Mouse (Mus musculus) forebrain, postnatal 0 days (tissue): ENCODE measurements around the gene Plxna3. TPM values are rescaled to one million over a fixed set of nuclear protein-coding genes. Genes with fewer than 3 reads are reported as not detected.

Experiments used
- ATAC-seq: fragments of 200-750 bp; cut with Nextera tagmentation; 2 replicates; pipeline ENCODE4 v1.8.0; 2017; ENCODE audit warnings: mild to moderate bottlenecking, moderate library complexity
- DNase-seq: peaks from one replicate; pipeline ENCODE4 v3.0.0-alpha.2; 2015
- H3K27ac ChIP-seq: fragments of 300-500 bp; sonication (generic); 2 replicates; pipeline ENCODE4 v1.5.1; 2014; ENCODE audit warnings: low read depth, mild to moderate bottlenecking, antibody characterized with exemption, low read length, moderate library complexity, mixed read lengths
- H3K27me3 ChIP-seq: fragments of 300-500 bp; sonication (generic); 2 replicates; pipeline ENCODE4 v1.6.1; 2014; ENCODE audit warnings: mild to moderate bottlenecking, low read length, mixed read lengths; ENCODE audit not compliant: insufficient read depth
- H3K36me3 ChIP-seq: fragments of 300-500 bp; sonication (generic); 2 replicates; pipeline ENCODE4 v1.6.1; 2014; ENCODE audit warnings: mild to moderate bottlenecking, moderate library complexity; ENCODE audit not compliant: insufficient read depth
- H3K4me1 ChIP-seq: fragments of 300-500 bp; sonication (generic); 2 replicates; pipeline ENCODE4 v1.6.1; 2014; ENCODE audit warnings: antibody characterized with exemption; ENCODE audit not compliant: insufficient read depth
- H3K4me2 ChIP-seq: fragments of 300-500 bp; sonication (generic); 2 replicates; pipeline ENCODE4 v1.6.1; 2014; ENCODE audit warnings: low read depth, mild to moderate bottlenecking, moderate library complexity
- H3K4me3 ChIP-seq: fragments of 300-500 bp; sonication (generic); 2 replicates; pipeline ENCODE4 v1.5.1; 2014; ENCODE audit warnings: low read depth, low read length, mixed read lengths
- H3K9ac ChIP-seq: fragments of 300-500 bp; sonication (generic); 2 replicates; pipeline ENCODE4 v1.6.1; 2014; ENCODE audit warnings: mild to moderate bottlenecking
- H3K9me3 ChIP-seq: fragments of 300-500 bp; sonication (generic); 2 replicates; pipeline ENCODE4 v1.6.1; 2016; ENCODE audit warnings: low read length
- CTCF ChIP-seq: sonication (generic); IDR thresholded peaks from 2 replicates; pipeline ENCODE4 v1.5.1; 2016; ENCODE audit warnings: antibody characterized with exemption, control low read depth, low read depth
- WGBS: fragments of 180-500 bp; shearing (Covaris S2); extraction: QIAGEN DNeasy Blood & Tissue Kit; methylation state at CpG from one replicate; pipeline ENCODE4 v1.1.7; 2014; 5-methylcytosine and 5-hydroxymethylcytosine counted together
- polyA plus RNA-seq: library from polyadenylated mRNA; unstranded; fragments of >200 nt; fragmentation: Nextera tagmentation; extraction: Ambion mirVana; gene quantifications from 2 replicates; pipeline ENCODE4 v1.2.1, GENCODE M21; 2015
- total RNA-seq: library from RNA; depleted of rRNA; stranded (reverse); fragments of >200 nt; gene quantifications from 2 replicates; pipeline ENCODE4 v1.2.3, GENCODE M21; 2014

Plxna3 gene
- total and polyA plus RNA-seq, 2 experiments from 2014 or later, result 22.9 to 143 TPM

- H3K4me2 ChIP-seq, result peak within 1 kb of the TSS; percentile 56
- H3K9me3 ChIP-seq, result no peaks in the 10 kb centered on the region
- peak within 1 kb of the TSS; percentile 53 for H3K4me3 ChIP-seq
- peak within 1 kb of the TSS; percentile 69 for H3K9ac ChIP-seq
- no peaks in the 10 kb centered on the region for H3K4me1 ChIP-seq
- ATAC-seq (peak; percentile 99), DNase-seq (peak; percentile 94)
- peak within 1 kb of the TSS; percentile 90 for H3K27ac ChIP-seq
- 30% methylated on average over 37 of the region's 37 CpGs for WGBS
- no peaks in the 10 kb centered on the region for H3K27me3 ChIP-seq
- H3K36me3 ChIP-seq, result peaks cover 9% of the 10 kb centered on the region
- TF ChIP-seq CTCF, result no peak
These were observed 32.1 kb upstream of the Plxna3 start, which contains the start of gene Atp6ap1 for GRCm38 (mm10) chrX:74296538-74297448. Atp6ap1 (plus strand) TSS chrX:74297097.

GRCm38 (mm10) chrX:74298348-74298747 lies 30.5 kb upstream of the Plxna3 start:
- peaks cover 14% of the 10 kb centered on the region for H3K36me3 ChIP-seq
- H3K27me3 ChIP-seq, result no peaks in the 10 kb centered on the region
- H3K27ac ChIP-seq, result no peak overlapping the region
- TF ChIP-seq CTCF, result no peak
- no peaks in the 10 kb centered on the region for H3K4me1 ChIP-seq
- ATAC-seq, result no peak
- DNase-seq, result no peak
- H3K4me2 ChIP-seq, result no peak overlapping the region
- H3K9ac ChIP-seq, result no peak overlapping the region
- 96% methylated on average over 1 of the region's 1 CpGs for WGBS
- no peak overlapping the region for H3K4me3 ChIP-seq
- no peaks in the 10 kb centered on the region for H3K9me3 ChIP-seq

- no peak overlapping the region for H3K4me3 ChIP-seq
- H3K27me3 ChIP-seq, result no peaks in the 10 kb centered on the region
- H3K4me2 ChIP-seq, result no peak overlapping the region
- peaks cover 14% of the 10 kb centered on the region for H3K36me3 ChIP-seq
- no peak for ATAC-seq
- no peak for DNase-seq
- no peaks in the 10 kb centered on the region for H3K9me3 ChIP-seq
- H3K9ac ChIP-seq, result no peak overlapping the region
- 86% methylated on average over 3 of the region's 3 CpGs for WGBS
- no peak overlapping the region for H3K27ac ChIP-seq
- no peak for TF ChIP-seq CTCF
- H3K4me1 ChIP-seq, result no peaks in the 10 kb centered on the region
These were observed 29.1 kb upstream of the Plxna3 start for GRCm38 (mm10) chrX:74299721-74300120.

- Histone ChIP-seq H3K4me2 (peak within 1 kb of the TSS; percentile 56), H3K27ac (peak within 1 kb of the TSS; percentile 97), H3K36me3 (peaks cover 26% of the 10 kb centered on the region), H3K27me3 (no peaks in the 10 kb centered on the region), H3K9me3 (no peaks in the 10 kb centered on the region), H3K4me1 (peaks cover 9% of the 10 kb centered on the region; the same call in 1 of the 2 replicates), H3K9ac (peak within 1 kb of the TSS; percentile 71), H3K4me3 (peak within 1 kb of the TSS; percentile 54)
- peak; percentile 91 for ATAC-seq
- peak; percentile 40 for TF ChIP-seq CTCF
- peak; percentile 91 for DNase-seq
- 25% methylated on average over 41 of the region's 41 CpGs for WGBS
These were observed 23.8 kb upstream of the Plxna3 start, which contains the start of gene Gdi1 for GRCm38 (mm10) chrX:74304867-74305700. Gdi1 (plus strand) TSS chrX:74304998.

GRCm38 (mm10) chrX:74312540-74313464 lies 16.1 kb upstream of the Plxna3 start, which contains the start of gene Fam50a:
Fam50a (plus strand) TSS chrX:74313033.
- no peak; the same call in 1 of the 2 replicates for TF ChIP-seq CTCF
- DNase-seq (peak; percentile 90), ATAC-seq (peak; percentile 98)
- Histone ChIP-seq H3K9ac (peak within 1 kb of the TSS; percentile 63), H3K27ac (peak within 1 kb of the TSS; percentile 89), H3K4me2 (peak within 1 kb of the TSS; percentile 57), H3K4me3 (peak within 1 kb of the TSS; percentile 47), H3K4me1 (0 out of 2 replicates have a peak, but pooled peaks cover 2% of the 10 kb centered on the region), H3K27me3 (no peaks in the 10 kb centered on the region), H3K36me3 (peaks cover 12% of the 10 kb centered on the region; the same call in 1 of the 2 replicates), H3K9me3 (no peaks in the 10 kb centered on the region)
- 24% methylated on average over 59 of the region's 59 CpGs for WGBS

GRCm38 (mm10) chrX:74329215-74329671 lies 377 bp downstream of the Plxna3 start:
- peak overlapping the region; percentile 55 for H3K4me2 ChIP-seq
- ATAC-seq (peak; percentile 63), DNase-seq (peak; percentile 44)
- H3K9ac ChIP-seq, result peak overlapping the region; percentile 65
- no peaks in the 10 kb centered on the region for H3K9me3 ChIP-seq
- H3K4me1 ChIP-seq, result peaks cover 8% of the 10 kb centered on the region; the same call in 1 of the 2 replicates
- peak overlapping the region; percentile 85 for H3K27ac ChIP-seq
- H3K4me3 ChIP-seq, result peak overlapping the region; percentile 48
- no peak for TF ChIP-seq CTCF
- whole genome bisulfite sequencing, result 35% methylated on average over 10 of the region's 10 CpGs
- H3K36me3 ChIP-seq, result no peaks in the 10 kb centered on the region
- H3K27me3 ChIP-seq, result no peaks in the 10 kb centered on the region
